Mouse (Mus musculus) olfactory bulb, adult 2 months (tissue): ENCODE measurements at regions not wholly inside any gene's neighbourhood (a gene's known extent, or its start where the extent isn't known, plus 50 kb on each side); places are given as distances from the start of the nearest gene placed in this dataset.

Experiments
- H3K27ac ChIP-seq: fragments of 200-500 bp; 2 replicates; pipeline ENCODE4 v1.5.1; 2012; ENCODE audit warnings: low read depth, low read length; ENCODE audit not compliant: insufficient read depth
- H3K4me1 ChIP-seq: fragments of 200-500 bp; 2 replicates; pipeline ENCODE4 v1.6.1; 2012; ENCODE audit warnings: low read length; ENCODE audit not compliant: control insufficient read depth, insufficient read depth
- H3K4me3 ChIP-seq: fragments of 200-500 bp; 2 replicates; pipeline ENCODE4 v1.5.1; 2012; ENCODE audit warnings: mild to moderate bottlenecking, low read depth, low read length, moderate library complexity; ENCODE audit not compliant: insufficient read depth
- CTCF ChIP-seq: fragments of 200-500 bp; IDR thresholded peaks from 2 replicates; pipeline ENCODE4 v1.5.1; 2012; ENCODE audit warnings: low read depth, mild to moderate bottlenecking, low read length, moderate library complexity; ENCODE audit not compliant: insufficient read depth
- POLR2A ChIP-seq: fragments of 200-500 bp; IDR thresholded peaks from 2 replicates; pipeline ENCODE4 v1.6.1; 2012; ENCODE audit warnings: mild to moderate bottlenecking, low read depth, low read length, moderate library complexity; ENCODE audit not compliant: insufficient read depth
- WGBS: fragments of 180-500 bp; shearing (Covaris S2); methylation state at CpG from one replicate; pipeline ENCODE4 v1.1.7; 2018; 5-methylcytosine and 5-hydroxymethylcytosine counted together

- Histone ChIP-seq H3K4me1 (no peaks in the 10 kb centered on the region), H3K4me3 (no peak overlapping the region), H3K27ac (no peak overlapping the region)
- 87% methylated on average over 4 of the region's 4 CpGs for WGBS
- TF ChIP-seq CTCF (no peak), POLR2A (no peak)
Observed at GRCm38 (mm10) chr10:17261192-17261824, 461.7 kb upstream of the Cited2 start.

- no peak overlapping the region for H3K27ac ChIP-seq
- WGBS: 76% methylated on average over 3 of the region's 3 CpGs
- TF ChIP-seq CTCF (no peak), POLR2A (no peak)
- no peak overlapping the region for H3K4me3 ChIP-seq
- no peaks in the 10 kb centered on the region for H3K4me1 ChIP-seq
Observed at GRCm38 (mm10) chr10:17261825-17262205, 461.2 kb upstream of the Cited2 start.

GRCm38 (mm10) chr10:17272646-17273045 lies 450.4 kb upstream of the Cited2 start:
- TF ChIP-seq CTCF (no peak), POLR2A (no peak)
- 84% methylated on average over 5 of the region's 5 CpGs for WGBS
- H3K27ac ChIP-seq: no peak overlapping the region

GRCm38 (mm10) chr10:17273855-17274254 lies 449.2 kb upstream of the Cited2 start:
- no peak overlapping the region for H3K4me3 ChIP-seq
- no peaks in the 10 kb centered on the region for H3K4me1 ChIP-seq
- H3K27ac ChIP-seq: no peak overlapping the region
- WGBS: 85% methylated on average over 3 of the region's 3 CpGs
- TF ChIP-seq POLR2A: no peak
- no peak for TF ChIP-seq CTCF

More at GRCm38 (mm10) chr10:17272646-17273045, 450.4 kb upstream of the Cited2 start:
- Histone ChIP-seq H3K4me3 (no peak overlapping the region), H3K4me1 (no peaks in the 10 kb centered on the region)

- WGBS: 91% methylated on average over 1 of the region's 1 CpGs
- no peak for TF ChIP-seq POLR2A
- no peak for TF ChIP-seq CTCF
- H3K4me3 ChIP-seq: no peak overlapping the region
- no peaks in the 10 kb centered on the region for H3K4me1 ChIP-seq
- H3K27ac ChIP-seq: no peak overlapping the region
Observed at GRCm38 (mm10) chr10:17275214-17275613, 447.8 kb upstream of the Cited2 start.

GRCm38 (mm10) chr10:17277911-17278310 lies 445.1 kb upstream of the Cited2 start:
- H3K27ac ChIP-seq: no peak overlapping the region
- no peak overlapping the region for H3K4me3 ChIP-seq
- no peaks in the 10 kb centered on the region for H3K4me1 ChIP-seq
- TF ChIP-seq CTCF (no peak), POLR2A (no peak)

- WGBS: 97% methylated on average over 5 of the region's 5 CpGs
- H3K27ac ChIP-seq: no peak overlapping the region
- no peak overlapping the region for H3K4me3 ChIP-seq
- no peak for TF ChIP-seq CTCF
- no peak for TF ChIP-seq POLR2A
- H3K4me1 ChIP-seq: no peaks in the 10 kb centered on the region; the same call in 1 of the 2 replicates
Observed at GRCm38 (mm10) chr10:17284858-17285257, 438.2 kb upstream of the Cited2 start.

- Histone ChIP-seq H3K4me1 (no peaks in the 10 kb centered on the region; the same call in 1 of the 2 replicates), H3K4me3 (no peak overlapping the region), H3K27ac (no peak overlapping the region)
- TF ChIP-seq CTCF (no peak), POLR2A (no peak)
- WGBS: 89% methylated on average over 2 of the region's 2 CpGs
Observed at GRCm38 (mm10) chr10:17287141-17287540, 435.9 kb upstream of the Cited2 start.

GRCm38 (mm10) chr10:17288231-17288630 lies 434.8 kb upstream of the Cited2 start:
- TF ChIP-seq CTCF (no peak), POLR2A (no peak)
- no peaks in the 10 kb centered on the region; the same call in 1 of the 2 replicates for H3K4me1 ChIP-seq
- H3K4me3 ChIP-seq: no peak overlapping the region
- H3K27ac ChIP-seq: no peak overlapping the region
- WGBS: 53% methylated on average over 2 of the region's 2 CpGs
